Mouse (Mus musculus) cerebellum, adult 2 months (tissue): ENCODE data around the gene Upp2.

Experiments used
- CTCF ChIP-seq: fragments of 200-500 bp; IDR thresholded peaks from 2 replicates; pipeline ENCODE4 v1.5.1; 2011; ENCODE audit warnings: low read depth, mild to moderate bottlenecking, control low read depth, low read length, moderate library complexity, borderline replicate concordance; ENCODE audit not compliant: insufficient read depth
- POLR2A ChIP-seq: fragments of 200-500 bp; IDR thresholded peaks from 2 replicates; pipeline ENCODE4 v1.6.1; 2011; ENCODE audit warnings: low read length, control low read depth, borderline replicate concordance; ENCODE audit not compliant: insufficient read depth

DNA sequence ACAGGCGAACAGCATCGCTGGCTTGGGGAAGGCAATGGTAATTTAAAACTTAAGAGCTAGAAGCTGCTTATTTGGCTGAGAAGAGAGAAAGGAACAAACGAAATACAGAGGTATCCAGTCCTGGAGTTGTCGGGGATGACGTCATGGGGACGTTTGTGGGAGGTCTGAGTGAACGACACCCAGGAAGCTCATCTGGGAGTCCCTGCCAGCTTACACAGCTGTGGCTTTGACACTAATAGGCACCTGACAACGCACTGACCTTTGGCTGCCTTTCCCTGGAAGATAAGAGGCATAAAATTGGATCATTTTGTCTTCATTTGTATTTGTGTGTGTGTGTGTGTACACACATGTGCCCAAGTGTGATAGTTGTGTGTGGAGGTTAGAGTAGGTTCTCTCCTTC, 130.4 kb downstream of the Upp2 start:
- TF ChIP-seq CTCF (no peak), POLR2A (no peak)
